Mouse (Mus musculus) MEL (cell line): ENCODE measurements around the gene Hoxc5. TPM values are rescaled to one million over a fixed set of nuclear protein-coding genes. Genes with fewer than 3 reads are reported as not detected.

ENCODE experiments used
- DNase-seq: peaks from one replicate; pipeline ENCODE4 v3.0.0; 2011; ENCODE audit warnings: low read depth, low spot score
- H3K27ac ChIP-seq: 2 replicates; pipeline ENCODE4 v1.5.1; 2012; ENCODE audit warnings: low read depth, mild to moderate bottlenecking, control low read depth, low read length, moderate library complexity; ENCODE audit not compliant: control insufficient read depth
- H3K27me3 ChIP-seq, 2 experiments: fragments of 150-350 bp in 1 of 2; sonication (generic) in 1 of 2; 2 replicates each; pipeline ENCODE4 v1.6.1; 2012; ENCODE audit warnings: low read length in 2 of 2, mild to moderate bottlenecking in 2 of 2, improper control_type of control experiment in 1 of 2, moderate library complexity in 1 of 2; ENCODE audit not compliant: insufficient read depth in 2 of 2, control insufficient read depth in 1 of 2
- H3K36me3 ChIP-seq, 2 experiments: 2 replicates each; pipeline ENCODE4 v1.6.1; 2012 to 2014; ENCODE audit warnings: low read length in 2 of 2, improper control_type of control experiment in 1 of 2, inconsistent platforms in 1 of 2, mild to moderate bottlenecking in 1 of 2; ENCODE audit not compliant: insufficient read depth in 2 of 2, control insufficient read depth in 1 of 2
- H3K4me1 ChIP-seq, 2 experiments: fragments of 150-350 bp in 1 of 2; sonication (generic) in 1 of 2; 2 replicates each; pipeline ENCODE4 v1.6.1; 2012; ENCODE audit warnings: low read length in 2 of 2, improper control_type of control experiment in 1 of 2, mild to moderate bottlenecking in 1 of 2; ENCODE audit not compliant: insufficient read depth in 2 of 2, control insufficient read depth in 1 of 2
- H3K4me3 ChIP-seq, 2 experiments: fragments of 150-350 bp in 1 of 2; sonication (generic) in 1 of 2; 2 replicates each; pipeline ENCODE4 v1.5.1; 2012; ENCODE audit warnings: low read depth in 2 of 2, low read length in 2 of 2, mild to moderate bottlenecking in 2 of 2, moderate library complexity in 2 of 2, control low read depth in 1 of 2, improper control_type of control experiment in 1 of 2; ENCODE audit not compliant: control insufficient read depth in 1 of 2, insufficient read depth in 1 of 2
- H3K79me2 ChIP-seq: 2 replicates; pipeline ENCODE4 v1.6.1; 2012; ENCODE audit warnings: mild to moderate bottlenecking, low read length, moderate library complexity; ENCODE audit not compliant: control insufficient read depth, poor library complexity, insufficient read depth
- H3K9ac ChIP-seq: 2 replicates; pipeline ENCODE4 v1.6.1; 2012; ENCODE audit warnings: low read depth, mild to moderate bottlenecking, control low read depth, low read length, moderate library complexity; ENCODE audit not compliant: control insufficient read depth, poor library complexity, severe bottlenecking
- H3K9me3 ChIP-seq: fragments of 150-350 bp; sonication (generic); replicated peaks from 2 replicates; pipeline ENCODE4 v1.6.1; 2012; ENCODE audit warnings: mild to moderate bottlenecking, low read length, improper control_type of control experiment, moderate library complexity; ENCODE audit not compliant: insufficient read depth
- BHLHE40 ChIP-seq: IDR thresholded peaks from 2 replicates; pipeline ENCODE4 v1.6.1; 2012; ENCODE audit warnings: low read depth, mild to moderate bottlenecking, inconsistent platforms, low read length, improper control_type of control experiment, borderline replicate concordance
- CHD2 ChIP-seq: IDR thresholded peaks from 2 replicates; pipeline ENCODE4 v1.6.1; 2011; ENCODE audit warnings: low read length, improper control_type of control experiment
- CTCF ChIP-seq, 3 experiments: IDR thresholded peaks in 2 of 3; conservative IDR thresholded peaks in 1 of 3; 2 replicates each; pipeline ENCODE4 v1.5.1; 2011 to 2012; ENCODE audit warnings: low read length in 3 of 3, low read depth in 2 of 3, mild to moderate bottlenecking in 2 of 3, improper control_type of control experiment in 1 of 3, inconsistent platforms in 1 of 3, mixed read lengths in 1 of 3, moderate library complexity in 1 of 3; ENCODE audit not compliant: control insufficient read depth in 1 of 3, insufficient read depth in 1 of 3, poor library complexity in 1 of 3, severe bottlenecking in 1 of 3
- ELF1 ChIP-seq: IDR thresholded peaks from 2 replicates; pipeline ENCODE4 v1.6.1; 2014; ENCODE audit warnings: low read depth, mild to moderate bottlenecking, inconsistent platforms, low read length, improper control_type of control experiment, moderate library complexity
- EP300 ChIP-seq, 2 experiments: IDR thresholded peaks; 2 replicates each; pipeline ENCODE4 v1.6.1; 2011; ENCODE audit warnings: improper control_type of control experiment in 2 of 2, low read length in 2 of 2, low read depth in 1 of 2, mild to moderate bottlenecking in 1 of 2
- GABPA ChIP-seq: IDR thresholded peaks from 2 replicates; pipeline ENCODE4 v1.6.1; 2012; ENCODE audit warnings: low read depth, mild to moderate bottlenecking, inconsistent platforms, low read length, improper control_type of control experiment, moderate library complexity
- GATA1 ChIP-seq: IDR thresholded peaks from 2 replicates; pipeline ENCODE4 v1.6.1; 2011; ENCODE audit warnings: low read depth, low read length, improper control_type of control experiment
- HCFC1 ChIP-seq: IDR thresholded peaks from 2 replicates; pipeline ENCODE4 v1.6.1; 2012; ENCODE audit warnings: low read depth, mild to moderate bottlenecking, inconsistent platforms, low read length, improper control_type of control experiment, moderate library complexity
- JUND ChIP-seq: IDR thresholded peaks from 2 replicates; pipeline ENCODE4 v1.6.1; 2011; ENCODE audit warnings: low read depth, mild to moderate bottlenecking, improper control_type of control experiment, low read length
- KAT2A ChIP-seq: conservative IDR thresholded peaks from 2 replicates; pipeline ENCODE4 v1.6.1; 2012; ENCODE audit warnings: low read depth, low read length, improper control_type of control experiment, inconsistent platforms
- MAZ ChIP-seq: IDR thresholded peaks from 2 replicates; pipeline ENCODE4 v1.6.1; 2012; ENCODE audit warnings: low read depth, mild to moderate bottlenecking, inconsistent platforms, low read length, improper control_type of control experiment
- MXI1 ChIP-seq: IDR thresholded peaks from 2 replicates; pipeline ENCODE4 v1.6.1; 2011; ENCODE audit warnings: mild to moderate bottlenecking, low read depth, low read length, improper control_type of control experiment
- MYB ChIP-seq: IDR thresholded peaks from 2 replicates; pipeline ENCODE4 v1.6.1; 2011; ENCODE audit warnings: mild to moderate bottlenecking, low read depth, low read length, improper control_type of control experiment
- NRF1 ChIP-seq: IDR thresholded peaks from 2 replicates; pipeline ENCODE4 v1.6.1; 2014; ENCODE audit warnings: low read depth, mild to moderate bottlenecking, inconsistent platforms, low read length, improper control_type of control experiment, moderate library complexity; ENCODE audit not compliant: poor library complexity, insufficient read depth, severe bottlenecking
- POLR2AphosphoS2 ChIP-seq: IDR thresholded peaks from 2 replicates; pipeline ENCODE4 v1.6.1; 2011; ENCODE audit warnings: low read length, improper control_type of control experiment
- RAD21 ChIP-seq: IDR thresholded peaks from 2 replicates; pipeline ENCODE4 v1.6.1; 2011; ENCODE audit warnings: mild to moderate bottlenecking, low read depth, low read length, improper control_type of control experiment
- SIN3A ChIP-seq: IDR thresholded peaks from 2 replicates; pipeline ENCODE4 v1.6.1; 2012; ENCODE audit warnings: low read length, improper control_type of control experiment, inconsistent platforms
- SMC3 ChIP-seq: IDR thresholded peaks from 2 replicates; pipeline ENCODE4 v1.6.1; 2011; ENCODE audit warnings: low read depth, low read length, improper control_type of control experiment
- TAL1 ChIP-seq: IDR thresholded peaks from 2 replicates; pipeline ENCODE4 v1.6.1; 2012; ENCODE audit warnings: mild to moderate bottlenecking, inconsistent platforms, low read length, moderate library complexity, mixed read lengths
- ZC3H11A ChIP-seq: IDR thresholded peaks from 2 replicates; pipeline ENCODE4 v1.6.1; 2012; ENCODE audit warnings: low read depth, mild to moderate bottlenecking, inconsistent platforms, low read length, improper control_type of control experiment
- ZKSCAN1 ChIP-seq: IDR thresholded peaks from 2 replicates; pipeline ENCODE4 v1.6.1; 2012; ENCODE audit warnings: low read depth, mild to moderate bottlenecking, inconsistent platforms, low read length, improper control_type of control experiment, moderate library complexity
- ZNF384 ChIP-seq: IDR thresholded peaks from 2 replicates; pipeline ENCODE4 v1.6.1; 2012; ENCODE audit warnings: low read depth, mild to moderate bottlenecking, inconsistent platforms, low read length, improper control_type of control experiment
- polyA plus RNA-seq, 2 experiments: library from polyadenylated mRNA; stranded (reverse) in 1 of 2; unstranded in 1 of 2; fragments of >175 nt in 1 of 2; fragments of >200 nt in 1 of 2; gene quantifications; 2 replicates each; pipeline versions ENCODE4 v1.2.1 to v1.2.4; 2012; ENCODE audit warnings: low replicate concordance in 2 of 2, low read depth in 1 of 2; ENCODE audit not compliant: insufficient read length in 2 of 2, insufficient read depth in 1 of 2, missing spikeins in 1 of 2
- total RNA-seq: library from RNA; depleted of rRNA; stranded (reverse); fragments of 300-350 nt; gene quantifications from 2 replicates; pipeline ENCODE4 v1.2.3, GENCODE M21; 2012

Gene Hoxc5
- total and polyA plus RNA-seq, 3 experiments = 0.46 to 3.0 TPM; not detected in 1

DNA sequence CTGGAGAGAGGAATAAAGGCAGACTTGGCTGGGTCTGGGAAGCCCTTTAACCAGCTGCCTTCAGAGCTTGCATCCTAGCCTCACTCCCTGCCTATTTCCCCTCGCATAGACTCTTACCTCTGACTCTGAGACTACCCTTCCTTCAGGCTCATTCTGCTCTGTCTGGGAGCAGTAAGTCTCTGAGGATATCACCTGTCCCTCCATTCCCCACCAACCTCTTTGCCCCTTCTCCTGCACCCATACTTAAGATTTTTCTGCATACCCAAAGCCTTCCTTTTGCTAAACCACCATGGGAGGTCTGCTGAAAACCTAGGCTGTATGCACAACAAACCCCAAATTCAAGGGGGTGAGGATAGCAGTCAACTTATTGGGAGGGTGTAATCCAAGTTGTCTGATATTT lies 12.7 kb downstream of the Hoxc5 start:
- Histone ChIP-seq H3K9ac (no peak overlapping the region), H3K4me1 (peaks cover 16 to 23% of the 10 kb centered on the region in 2 experiments), H3K79me2 (peaks cover 53% of the 10 kb centered on the region), H3K36me3 (peaks cover 0 to 18% of the 10 kb centered on the region in 2 experiments; a peak in 3 of 4 replicates), H3K9me3 (no peaks in the 10 kb centered on the region), H3K27ac (no peak overlapping the region), H3K27me3 (no peaks in the 10 kb centered on the region), H3K4me3 (no peak overlapping the region)
- TF ChIP-seq CHD2 (no peak), ZC3H11A (no peak), CTCF (IDR thresholded peaks at IDR 0.05 in 2 of 3, conservative IDR thresholded peaks at IDR 0.05 in 1 of 3; ENCODE audit: control insufficient read depth in 1 of 3, insufficient read depth in 1 of 3, low read depth in 2 of 3, low read length in 3 of 3, poor library complexity in 1 of 3, severe bottlenecking in 1 of 3) (no peak), ZNF384 (no peak), MYB (no peak), TAL1 (no peak), KAT2A (no peak)
- no peak for DNase-seq

DNA sequence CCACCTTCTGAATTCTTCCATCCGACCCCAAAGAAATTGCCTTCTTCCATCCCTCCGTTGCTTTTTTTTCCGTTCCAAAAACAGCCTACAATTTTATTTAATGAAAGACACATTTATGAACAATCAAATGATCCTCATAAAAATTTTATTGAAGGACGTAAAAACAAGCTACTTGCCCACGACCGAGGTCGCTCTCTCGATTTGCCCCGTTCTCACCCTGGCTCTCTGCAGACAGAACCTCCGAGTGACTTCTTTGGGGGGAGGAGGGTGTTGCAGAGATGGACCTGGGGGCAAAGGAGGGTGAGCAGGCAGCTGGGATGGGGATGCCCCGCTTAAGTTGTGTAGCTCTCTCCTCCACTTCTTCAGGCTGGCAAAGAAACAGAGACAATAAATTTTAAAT lies 13.1 kb downstream of the Hoxc5 start:
- TF ChIP-seq ZNF384 = no peak
- no peak for TF ChIP-seq SMC3
- TF ChIP-seq ELF1 = no peak
- TF ChIP-seq HCFC1 = no peak
- no peak for TF ChIP-seq BHLHE40
- TF ChIP-seq RAD21 = no peak
- no peak for TF ChIP-seq NRF1
- no peak for TF ChIP-seq ZKSCAN1
- TF ChIP-seq POLR2AphosphoS2 = no peak
- no peak for TF ChIP-seq MYB
- no peak for TF ChIP-seq CTCF (IDR thresholded peaks at IDR 0.05 in 2 of 3, conservative IDR thresholded peaks at IDR 0.05 in 1 of 3; ENCODE audit: control insufficient read depth in 1 of 3, insufficient read depth in 1 of 3, low read depth in 2 of 3, low read length in 3 of 3, poor library complexity in 1 of 3, severe bottlenecking in 1 of 3)
- TF ChIP-seq KAT2A = no peak
- no peak for TF ChIP-seq JUND
- TF ChIP-seq MAZ = no peak
- TF ChIP-seq EP300 (IDR thresholded peaks at IDR 0.05; ENCODE audit: low read depth in 1 of 2, low read length in 2 of 2) = no peak
- no peak for TF ChIP-seq SIN3A
- TF ChIP-seq GABPA = no peak
- TF ChIP-seq GATA1 = no peak
- TF ChIP-seq MXI1 = no peak
- Histone ChIP-seq H3K4me3 (no peak overlapping the region), H3K27me3 (no peaks in the 10 kb centered on the region)

More for the DNA sequence above, 13.1 kb downstream of the Hoxc5 start:
- Histone ChIP-seq H3K27ac (no peak overlapping the region), H3K79me2 (peaks cover 51% of the 10 kb centered on the region), H3K36me3 (peaks cover 0 to 18% of the 10 kb centered on the region in 2 experiments; a peak in 3 of 4 replicates), H3K9ac (peak overlapping the region; percentile 56; the same call in 1 of the 2 replicates), H3K4me1 (peaks cover 16 to 23% of the 10 kb centered on the region in 2 experiments), H3K9me3 (no peaks in the 10 kb centered on the region)
- DNase-seq = no peak
